Mouse (Mus musculus) ES-E14 (cell line): Measurements from ENCODE around the gene Itgb3.

Experiments
- CHD2 ChIP-seq: IDR thresholded peaks from 2 replicates; pipeline ENCODE4 v1.6.1; 2014; ENCODE audit warnings: mild to moderate bottlenecking, low read depth, low read length, inconsistent platforms
- HCFC1 ChIP-seq: IDR thresholded peaks from 2 replicates; pipeline ENCODE4 v1.6.1; 2012; ENCODE audit warnings: low read length, inconsistent platforms, borderline replicate concordance; ENCODE audit not compliant: insufficient read depth
- MAFK ChIP-seq: IDR thresholded peaks from 2 replicates; pipeline ENCODE4 v1.6.1; 2014; ENCODE audit warnings: mild to moderate bottlenecking, low read depth, low read length, inconsistent platforms; ENCODE audit not compliant: insufficient read depth
- ZC3H11A ChIP-seq: IDR thresholded peaks from 2 replicates; pipeline ENCODE4 v1.6.1; 2012; ENCODE audit warnings: low read depth, mild to moderate bottlenecking, inconsistent platforms, low read length, borderline replicate concordance
- ZNF384 ChIP-seq: IDR thresholded peaks from 2 replicates; pipeline ENCODE4 v1.6.1; 2012; ENCODE audit warnings: low read depth, low read length, inconsistent platforms

GRCm38 (mm10) chr11:104613551-104613950, 5.8 kb downstream of the Itgb3 start:
- TF ChIP-seq MAFK: no peak
- TF ChIP-seq HCFC1: no peak
- TF ChIP-seq ZC3H11A: no peak
- TF ChIP-seq ZNF384: no peak
- no peak for TF ChIP-seq CHD2
